Mouse (Mus musculus) urinary bladder, adult 18-20 months (tissue): Measurements from ENCODE around the gene Map1lc3b.

Experiments used
- DNase-seq, 2 experiments: peaks; one replicate each; pipeline ENCODE4 v3.0.0; 2022; ENCODE audit warnings: low spot score in 2 of 2, mixed read lengths in 2 of 2

The Map1lc3b gene

GRCm38 (mm10) chr8:121607661-121608060 is 17.5 kb downstream of the Map1lc3b start:
- no peak for DNase-seq

- DNase-seq = no peak
These were observed 19.1 kb downstream of the Map1lc3b start for GRCm38 (mm10) chr8:121609251-121609650.

GRCm38 (mm10) chr8:121609916-121610315 is 19.8 kb downstream of the Map1lc3b start:
- DNase-seq = no peak

- DNase-seq = no peak
These were observed 23.3 kb downstream of the Map1lc3b start for GRCm38 (mm10) chr8:121613419-121613818.

- peak in 1 of 2 experiments; percentile 16 for DNase-seq
These were observed 29.3 kb downstream of the Map1lc3b start for GRCm38 (mm10) chr8:121619401-121619995.

- no peak for DNase-seq
These were observed 30.8 kb downstream of the Map1lc3b start for GRCm38 (mm10) chr8:121620801-121621516.

GRCm38 (mm10) chr8:121621879-121622278 is 31.7 kb downstream of the Map1lc3b start:
- no peak for DNase-seq

- no peak for DNase-seq
These were observed 32.9 kb downstream of the Map1lc3b start for GRCm38 (mm10) chr8:121623043-121623442.

GRCm38 (mm10) chr8:121628681-121629080 is 38.5 kb downstream of the Map1lc3b start:
- DNase-seq = no peak

- no peak for DNase-seq
These were observed 41.5 kb downstream of the Map1lc3b start for GRCm38 (mm10) chr8:121631645-121632071.

GRCm38 (mm10) chr8:121632401-121632800 is 42.2 kb downstream of the Map1lc3b start:
- no peak for DNase-seq

GRCm38 (mm10) chr8:121635534-121635933 is 45.4 kb downstream of the Map1lc3b start:
- no peak for DNase-seq

GRCm38 (mm10) chr8:121636180-121636579 is 46.0 kb downstream of the Map1lc3b start:
- no peak for DNase-seq

- no peak for DNase-seq
These were observed 52.6 kb downstream of the Map1lc3b start for GRCm38 (mm10) chr8:121642804-121643203.

GRCm38 (mm10) chr8:121643384-121643783 is 53.2 kb downstream of the Map1lc3b start:
- no peak for DNase-seq

- no peak for DNase-seq
These were observed 57.5 kb downstream of the Map1lc3b start for GRCm38 (mm10) chr8:121647511-121648215.
